Mouse (Mus musculus) erythroblast, embryonic 14.5 days (primary cell): ENCODE results near the gene Cd81.

Experiments used
- GATA1 ChIP-seq: IDR thresholded peaks from 2 replicates; pipeline ENCODE4 v1.6.1; 2012; ENCODE audit warnings: low read length, inconsistent platforms, mixed read lengths
- TAL1 ChIP-seq: IDR thresholded peaks from 3 replicates; pipeline ENCODE4 v1.6.1; 2012; ENCODE audit warnings: low read length, inconsistent platforms, mixed read lengths

GRCm38 (mm10) chr7:143055001-143055400 is 2.5 kb downstream of the Cd81 start:
- no peak for TF ChIP-seq GATA1
- TF ChIP-seq TAL1 = no peak
